Mouse (Mus musculus) ES-E14 (cell line): ENCODE measurements at regions not wholly inside any gene's neighbourhood (a gene's known extent, or its start where the extent isn't known, plus 50 kb on each side); places are given as distances from the start of the nearest gene placed in this dataset.

ENCODE experiments used
- DNase-seq: peaks from one replicate; pipeline ENCODE4 v3.0.0-alpha.2; 2013; ENCODE audit warnings: low read depth, low spot score
- H3K27ac ChIP-seq: 2 replicates; pipeline ENCODE4 v1.5.1; 2012; ENCODE audit warnings: low read depth, mild to moderate bottlenecking, low read length, moderate library complexity, mixed read lengths; ENCODE audit not compliant: poor library complexity, insufficient read depth, severe bottlenecking
- H3K36me3 ChIP-seq: 2 replicates; pipeline ENCODE4 v1.6.1; 2012; ENCODE audit warnings: mild to moderate bottlenecking, low read length, moderate library complexity, mixed read lengths; ENCODE audit not compliant: control insufficient read depth, poor library complexity, insufficient read depth, severe bottlenecking
- H3K4me1 ChIP-seq, 2 experiments: fragments of 150-350 bp in 1 of 2; sonication (generic) in 1 of 2; 2 replicates each; pipeline ENCODE4 v1.6.1; 2012; ENCODE audit warnings: low read length in 2 of 2, mild to moderate bottlenecking in 1 of 2, mixed read lengths in 1 of 2; ENCODE audit not compliant: control insufficient read depth in 2 of 2, insufficient read depth in 2 of 2, poor library complexity in 1 of 2
- H3K4me3 ChIP-seq, 2 experiments: fragments of 150-350 bp in 1 of 2; sonication (generic) in 1 of 2; 2 replicates each; pipeline ENCODE4 v1.5.1; 2012; ENCODE audit warnings: low read length in 2 of 2, low read depth in 1 of 2, mild to moderate bottlenecking in 1 of 2, mixed read lengths in 1 of 2; ENCODE audit not compliant: insufficient read depth in 1 of 2, poor library complexity in 1 of 2, severe bottlenecking in 1 of 2
- H3K9ac ChIP-seq: 2 replicates; pipeline ENCODE4 v1.6.1; 2012; ENCODE audit warnings: low read depth, mild to moderate bottlenecking, low read length, mixed read lengths; ENCODE audit not compliant: poor library complexity, insufficient read depth, severe bottlenecking
- H3K9me3 ChIP-seq: fragments of 150-350 bp; sonication (generic); 2 replicates; pipeline ENCODE4 v1.6.1; 2012; ENCODE audit warnings: low read depth, mild to moderate bottlenecking, low read length; ENCODE audit not compliant: control insufficient read depth, insufficient read depth
- CHD2 ChIP-seq: IDR thresholded peaks from 2 replicates; pipeline ENCODE4 v1.6.1; 2014; ENCODE audit warnings: mild to moderate bottlenecking, low read depth, low read length, inconsistent platforms
- HCFC1 ChIP-seq: IDR thresholded peaks from 2 replicates; pipeline ENCODE4 v1.6.1; 2012; ENCODE audit warnings: low read length, inconsistent platforms, borderline replicate concordance; ENCODE audit not compliant: insufficient read depth
- MAFK ChIP-seq: IDR thresholded peaks from 2 replicates; pipeline ENCODE4 v1.6.1; 2014; ENCODE audit warnings: mild to moderate bottlenecking, low read depth, low read length, inconsistent platforms; ENCODE audit not compliant: insufficient read depth
- ZC3H11A ChIP-seq: IDR thresholded peaks from 2 replicates; pipeline ENCODE4 v1.6.1; 2012; ENCODE audit warnings: low read depth, mild to moderate bottlenecking, inconsistent platforms, low read length, borderline replicate concordance
- ZNF384 ChIP-seq: IDR thresholded peaks from 2 replicates; pipeline ENCODE4 v1.6.1; 2012; ENCODE audit warnings: low read depth, low read length, inconsistent platforms
- in situ Hi-C, 2 experiments: fragments of 600-800 bp; cut with MboI; formaldehyde crosslinking; loops; one replicate each; pipeline ENCODE4 v1.15.1; 2025; ENCODE audit warnings: low sequenced_read_pairs in 2 of 2, inconsistent platforms in 1 of 2; ENCODE audit not compliant: unreplicated experiment in 2 of 2

- H3K9me3 ChIP-seq: no peaks in the 10 kb centered on the region
- H3K4me3 ChIP-seq: no peak overlapping the region
- H3K4me1 ChIP-seq: no peaks in the 10 kb centered on the region
- in situ Hi-C loops: no loop called here
- DNase-seq: no peak
- H3K27ac ChIP-seq: no peak overlapping the region
- no peak overlapping the region for H3K9ac ChIP-seq
- no peaks in the 10 kb centered on the region for H3K36me3 ChIP-seq
- TF ChIP-seq HCFC1 (no peak), CHD2 (no peak), ZNF384 (no peak), MAFK (no peak), ZC3H11A (no peak)
Observed at GRCm38 (mm10) chr13:83278695-83279094, 225.1 kb upstream of the Mef2c start.

GRCm38 (mm10) chr13:83307696-83308095 is 196.1 kb upstream of the Mef2c start:
- TF ChIP-seq ZC3H11A (no peak), MAFK (no peak), ZNF384 (no peak), CHD2 (no peak), HCFC1 (no peak)
- no peak for DNase-seq
- no peaks in the 10 kb centered on the region for H3K36me3 ChIP-seq
- no peak overlapping the region for H3K4me3 ChIP-seq
- H3K9ac ChIP-seq: no peak overlapping the region
- in situ Hi-C loops: no loop called here
- no peaks in the 10 kb centered on the region for H3K4me1 ChIP-seq
- H3K9me3 ChIP-seq: no peaks in the 10 kb centered on the region
- H3K27ac ChIP-seq: no peak overlapping the region

GRCm38 (mm10) chr13:83328488-83328887 is 175.3 kb upstream of the Mef2c start:
- DNase-seq: no peak
- TF ChIP-seq CHD2 (no peak), HCFC1 (no peak), MAFK (no peak), ZC3H11A (no peak), ZNF384 (no peak)
- Histone ChIP-seq H3K4me3 (no peak overlapping the region), H3K36me3 (no peaks in the 10 kb centered on the region), H3K4me1 (no peaks in the 10 kb centered on the region), H3K9me3 (no peaks in the 10 kb centered on the region), H3K9ac (no peak overlapping the region), H3K27ac (no peak overlapping the region)
- in situ Hi-C loops: no loop called here

- Histone ChIP-seq H3K9ac (no peak overlapping the region), H3K4me1 (no peaks in the 10 kb centered on the region), H3K36me3 (no peaks in the 10 kb centered on the region), H3K4me3 (no peak overlapping the region), H3K27ac (no peak overlapping the region), H3K9me3 (no peaks in the 10 kb centered on the region)
- TF ChIP-seq MAFK: no peak
- TF ChIP-seq ZNF384: no peak
- TF ChIP-seq CHD2: no peak
- TF ChIP-seq ZC3H11A: no peak
- TF ChIP-seq HCFC1: no peak
- DNase-seq: no peak
- in situ Hi-C loops: no loop called here
Observed at GRCm38 (mm10) chr13:83333728-83334127, 170.1 kb upstream of the Mef2c start.

GRCm38 (mm10) chr13:83344611-83345319 is 159.1 kb upstream of the Mef2c start:
- Histone ChIP-seq H3K4me1 (no peaks in the 10 kb centered on the region), H3K36me3 (no peaks in the 10 kb centered on the region), H3K9ac (no peak overlapping the region), H3K27ac (no peak overlapping the region), H3K4me3 (no peak overlapping the region), H3K9me3 (no peaks in the 10 kb centered on the region)
- no peak for TF ChIP-seq ZC3H11A
- DNase-seq: no peak
- in situ Hi-C loops: no loop called here
